Mouse (Mus musculus) liver, adult 2 months (tissue): ENCODE results near the gene Fam92b. TPM values are rescaled to one million over a fixed set of nuclear protein-coding genes. Genes with fewer than 3 reads are reported as not detected.

Source experiments
- DNase-seq: peaks from one replicate; pipeline ENCODE4 v3.0.0-alpha.2; 2011; ENCODE audit warnings: low read depth, low spot score; ENCODE audit errors: extremely low read depth
- H3K27ac ChIP-seq: fragments of 200-500 bp; replicated peaks from 2 replicates; pipeline ENCODE4 v1.5.1; 2012; ENCODE audit warnings: low read depth, mild to moderate bottlenecking, control low read depth, inconsistent platforms, low read length; ENCODE audit not compliant: insufficient read depth
- H3K27me3 ChIP-seq: fragments of 200-500 bp; 2 replicates; pipeline ENCODE4 v1.6.1; 2012; ENCODE audit warnings: mild to moderate bottlenecking, moderate library complexity, low read length, inconsistent platforms; ENCODE audit not compliant: control insufficient read depth, insufficient read depth
- H3K36me3 ChIP-seq: fragments of 200-500 bp; 2 replicates; pipeline ENCODE4 v1.6.1; 2012; ENCODE audit warnings: low read length, inconsistent platforms; ENCODE audit not compliant: control insufficient read depth, insufficient read depth
- H3K4me1 ChIP-seq: fragments of 200-500 bp; 2 replicates; pipeline ENCODE4 v1.6.1; 2011; ENCODE audit warnings: low read length; ENCODE audit not compliant: control insufficient read depth, insufficient read depth
- H3K4me3 ChIP-seq: fragments of 200-500 bp; 2 replicates; pipeline ENCODE4 v1.5.1; 2011; ENCODE audit warnings: low read depth, mild to moderate bottlenecking, control low read depth, low read length, moderate library complexity; ENCODE audit not compliant: insufficient read depth
- H3K79me2 ChIP-seq: fragments of 200-500 bp; 2 replicates; pipeline ENCODE4 v1.6.1; 2012; ENCODE audit warnings: inconsistent platforms, mild to moderate bottlenecking, low read length, moderate library complexity; ENCODE audit not compliant: control insufficient read depth, insufficient read depth
- H3K9ac ChIP-seq: fragments of 200-500 bp; 2 replicates; pipeline ENCODE4 v1.6.1; 2012; ENCODE audit warnings: low read depth, mild to moderate bottlenecking, control low read depth, inconsistent platforms, low read length
- CTCF ChIP-seq: fragments of 200-500 bp; IDR thresholded peaks from 2 replicates; pipeline ENCODE4 v1.5.1; 2011; ENCODE audit warnings: low read depth, low read length, control low read depth
- POLR2A ChIP-seq: fragments of 200-500 bp; IDR thresholded peaks from 2 replicates; pipeline ENCODE4 v1.6.1; 2011; ENCODE audit warnings: low read length, control low read depth; ENCODE audit not compliant: insufficient read depth; ENCODE audit errors: extremely low read depth
- WGBS: fragments of 180-500 bp; shearing (Covaris S2); methylation state at CpG from one replicate; pipeline ENCODE4 v1.1.7; 2018; 5-methylcytosine and 5-hydroxymethylcytosine counted together
- polyA plus RNA-seq: library from polyadenylated mRNA; depleted of rRNA; stranded (reverse); fragments of >200 nt; gene quantifications from 2 replicates; pipeline ENCODE4 v1.2.3, GENCODE M21; 2012
- total RNA-seq: library from RNA; depleted of rRNA; stranded (reverse); fragments of >200 nt; gene quantifications from 2 replicates; pipeline ENCODE4 v1.2.3, GENCODE M21; 2014

Fam92b gene
- total and polyA plus RNA-seq, 2 experiments = not detected

GRCm38 (mm10) chr8:120152636-120153035 lies 24.6 kb downstream of the Fam92b start:
- no peaks in the 10 kb centered on the region for H3K4me1 ChIP-seq
- no peak overlapping the region for H3K9ac ChIP-seq
- WGBS = 68% methylated on average over 7 of the region's 7 CpGs
- DNase-seq = no peak
- H3K27me3 ChIP-seq = no peaks in the 10 kb centered on the region
- TF ChIP-seq POLR2A (no peak), CTCF (no peak)
- H3K4me3 ChIP-seq = no peak overlapping the region
- no peak overlapping the region for H3K27ac ChIP-seq
- no peaks in the 10 kb centered on the region for H3K79me2 ChIP-seq
- no peaks in the 10 kb centered on the region for H3K36me3 ChIP-seq

GRCm38 (mm10) chr8:120151151-120151550 lies 26.1 kb downstream of the Fam92b start:
- Histone ChIP-seq H3K4me1 (no peaks in the 10 kb centered on the region), H3K36me3 (no peaks in the 10 kb centered on the region), H3K27ac (no peak overlapping the region), H3K4me3 (no peak overlapping the region), H3K9ac (no peak overlapping the region), H3K79me2 (no peaks in the 10 kb centered on the region), H3K27me3 (no peaks in the 10 kb centered on the region)
- WGBS = 81% methylated on average over 9 of the region's 9 CpGs
- DNase-seq = no peak
- TF ChIP-seq POLR2A (no peak), CTCF (no peak)

DNA sequence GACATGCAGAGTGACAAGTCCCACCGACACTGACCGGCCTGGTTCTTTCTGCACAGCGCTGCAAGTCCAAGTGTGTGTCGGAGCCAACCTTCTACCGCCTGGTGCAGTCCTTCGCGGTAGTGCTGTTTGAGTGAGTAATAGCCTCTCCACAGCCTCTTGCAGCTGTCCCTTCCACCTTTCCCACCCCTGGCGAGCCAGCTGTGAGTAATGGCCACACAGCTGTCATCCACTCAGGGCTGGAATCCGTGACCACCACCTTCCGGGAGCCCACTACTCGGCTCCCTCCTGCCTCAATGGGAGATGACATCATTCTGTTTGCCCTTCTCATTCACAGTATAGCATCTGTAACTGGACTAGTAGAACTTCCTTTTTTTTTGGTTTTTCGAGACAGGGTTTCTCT lies 27.2 kb downstream of the Fam92b start:
- H3K79me2 ChIP-seq = no peaks in the 10 kb centered on the region
- H3K9ac ChIP-seq = no peak overlapping the region
- 81% methylated on average over 12 of the region's 12 CpGs for WGBS
- no peak overlapping the region for H3K27ac ChIP-seq
- H3K36me3 ChIP-seq = 0 out of 2 replicates have a peak, but pooled peaks cover 2% of the 10 kb centered on the region
- no peak overlapping the region for H3K4me3 ChIP-seq
- TF ChIP-seq POLR2A (no peak), CTCF (no peak)
- no peaks in the 10 kb centered on the region for H3K4me1 ChIP-seq
- no peak for DNase-seq
- H3K27me3 ChIP-seq = no peaks in the 10 kb centered on the region

DNA sequence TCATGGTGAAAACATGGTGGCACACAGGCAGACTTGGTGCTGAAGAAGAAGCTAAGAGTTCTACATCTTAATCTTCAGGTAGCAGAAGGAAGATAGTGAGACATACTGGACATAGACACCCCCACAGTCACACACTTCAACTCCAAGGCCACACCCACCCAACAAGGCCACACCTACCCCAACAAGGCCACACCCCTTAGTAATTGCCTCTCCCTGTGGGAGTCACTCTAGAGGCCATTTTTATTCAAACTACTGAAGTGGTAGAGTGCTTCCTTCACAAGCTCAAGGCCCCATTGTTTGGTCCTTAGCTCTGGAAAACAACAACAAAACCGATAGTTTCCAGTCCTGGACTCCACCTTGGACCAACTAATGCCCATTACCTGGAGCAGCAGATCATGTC lies 31.2 kb downstream of the Fam92b start:
- Histone ChIP-seq H3K9ac (no peak overlapping the region), H3K36me3 (0 out of 2 replicates have a peak, but pooled peaks cover 2% of the 10 kb centered on the region), H3K79me2 (no peaks in the 10 kb centered on the region), H3K27me3 (no peaks in the 10 kb centered on the region), H3K27ac (no peak overlapping the region), H3K4me1 (no peaks in the 10 kb centered on the region), H3K4me3 (no peak overlapping the region)
- no peak for DNase-seq
- no peak for TF ChIP-seq POLR2A
- TF ChIP-seq CTCF = no peak
- 87% methylated on average over 1 of the region's 1 CpGs for WGBS

DNA sequence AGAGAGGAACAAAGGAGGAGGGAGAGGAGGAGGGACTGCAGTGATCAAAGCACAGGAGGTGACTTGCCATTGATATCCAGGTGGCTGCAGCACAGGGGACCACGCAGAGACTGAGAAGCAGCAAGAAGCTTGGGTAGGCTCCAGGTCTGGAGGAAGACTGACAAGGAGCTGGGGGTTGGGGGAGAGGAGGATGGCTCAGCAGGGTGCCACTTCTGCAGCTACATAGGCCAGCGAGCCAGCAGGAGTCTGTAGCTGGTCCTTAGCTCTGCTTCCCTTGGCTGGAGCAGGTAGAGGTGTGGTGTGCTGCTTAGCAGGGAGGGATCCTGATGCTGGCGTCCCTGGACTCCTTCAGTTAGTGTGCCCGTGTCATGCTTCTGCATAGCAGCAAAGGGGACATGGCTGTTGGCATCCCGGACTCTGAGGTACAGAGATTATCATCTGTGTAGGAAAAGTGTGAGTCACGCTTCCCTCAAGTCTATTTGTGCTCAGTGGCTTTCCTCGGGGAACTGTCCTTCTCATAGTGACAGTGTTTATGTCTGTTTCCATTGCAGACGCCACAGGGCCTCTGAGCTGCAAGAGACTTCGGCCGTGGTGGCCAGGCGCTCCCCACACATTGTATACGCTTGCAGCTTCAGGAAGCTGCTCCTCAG lies 32.5 kb downstream of the Fam92b start:
- no peak for DNase-seq
- Histone ChIP-seq H3K4me1 (no peaks in the 10 kb centered on the region), H3K9ac (no peak overlapping the region), H3K27me3 (no peaks in the 10 kb centered on the region), H3K27ac (no peak overlapping the region), H3K79me2 (no peaks in the 10 kb centered on the region), H3K36me3 (0 out of 2 replicates have a peak, but pooled peaks cover 2% of the 10 kb centered on the region), H3K4me3 (no peak overlapping the region)
- no peak for TF ChIP-seq POLR2A
- no peak for TF ChIP-seq CTCF
- WGBS = 68% methylated on average over 12 of the region's 12 CpGs

- H3K27ac ChIP-seq = no peak overlapping the region
- H3K79me2 ChIP-seq = no peaks in the 10 kb centered on the region
- TF ChIP-seq POLR2A = no peak
- no peak for TF ChIP-seq CTCF
- DNase-seq = no peak
- H3K27me3 ChIP-seq = no peaks in the 10 kb centered on the region
- no peak overlapping the region for H3K4me3 ChIP-seq
- 74% methylated on average over 15 of the region's 15 CpGs for WGBS
- no peaks in the 10 kb centered on the region for H3K4me1 ChIP-seq
- H3K36me3 ChIP-seq = 0 out of 2 replicates have a peak, but pooled peaks cover 2% of the 10 kb centered on the region
- H3K9ac ChIP-seq = no peak overlapping the region
Observed at GRCm38 (mm10) chr8:120143911-120144651, 33.2 kb downstream of the Fam92b start.
